Mouse (Mus musculus) embryonic facial prominence, embryonic 13.5 days (tissue): ENCODE results near the gene 4930402H24Rik. TPM values are rescaled to one million over a fixed set of nuclear protein-coding genes. Genes with fewer than 3 reads are reported as not detected.

Experiments used
- ATAC-seq: fragments of 200-750 bp; cut with Nextera tagmentation; 2 replicates; pipeline ENCODE4 v1.8.0; 2017; ENCODE audit warnings: low read depth; ENCODE audit not compliant: insufficient number of reproducible peaks, insufficient read depth, low FRiP score, low TSS enrichment
- H3K27ac ChIP-seq: fragments of 300-500 bp; sonication (generic); 2 replicates; pipeline ENCODE4 v1.5.1; 2015; ENCODE audit warnings: moderate library complexity, mild to moderate bottlenecking, inconsistent platforms
- H3K27me3 ChIP-seq: fragments of 300-500 bp; sonication (generic); 2 replicates; pipeline ENCODE4 v1.6.1; 2015; ENCODE audit warnings: mild to moderate bottlenecking, inconsistent platforms
- H3K36me3 ChIP-seq: fragments of 300-500 bp; sonication (generic); 2 replicates; pipeline ENCODE4 v1.6.1; 2015; ENCODE audit warnings: mild to moderate bottlenecking, inconsistent platforms
- H3K4me1 ChIP-seq: fragments of 300-500 bp; sonication (generic); 2 replicates; pipeline ENCODE4 v1.6.1; 2015; ENCODE audit warnings: inconsistent platforms
- H3K4me2 ChIP-seq: fragments of 300-500 bp; sonication (generic); 2 replicates; pipeline ENCODE4 v1.6.1; 2015; ENCODE audit warnings: moderate library complexity, mild to moderate bottlenecking, inconsistent platforms
- H3K4me3 ChIP-seq: fragments of 300-500 bp; sonication (generic); 2 replicates; pipeline ENCODE4 v1.5.1; 2015; ENCODE audit warnings: mild to moderate bottlenecking, inconsistent platforms
- H3K9ac ChIP-seq: fragments of 300-500 bp; sonication (generic); 2 replicates; pipeline ENCODE4 v1.6.1; 2015; ENCODE audit warnings: mild to moderate bottlenecking, inconsistent platforms
- H3K9me3 ChIP-seq: fragments of 300-500 bp; sonication (generic); 2 replicates; pipeline ENCODE4 v1.6.1; 2016; ENCODE audit warnings: inconsistent platforms
- WGBS: fragments of 180-500 bp; shearing (Covaris S2); methylation state at CpG from one replicate; pipeline ENCODE4 v1.1.7; 2015; ENCODE audit warnings: mixed read lengths; 5-methylcytosine and 5-hydroxymethylcytosine counted together
- polyA plus RNA-seq: library from polyadenylated mRNA; unstranded; fragments of >200 nt; fragmentation: Nextera tagmentation; extraction: Ambion mirVana; gene quantifications from 2 replicates; pipeline ENCODE4 v1.2.1, GENCODE M21; 2015

4930402H24Rik gene
- polyA plus RNA-seq, 1 experiment from 2014 or later: 43.2 TPM

DNA sequence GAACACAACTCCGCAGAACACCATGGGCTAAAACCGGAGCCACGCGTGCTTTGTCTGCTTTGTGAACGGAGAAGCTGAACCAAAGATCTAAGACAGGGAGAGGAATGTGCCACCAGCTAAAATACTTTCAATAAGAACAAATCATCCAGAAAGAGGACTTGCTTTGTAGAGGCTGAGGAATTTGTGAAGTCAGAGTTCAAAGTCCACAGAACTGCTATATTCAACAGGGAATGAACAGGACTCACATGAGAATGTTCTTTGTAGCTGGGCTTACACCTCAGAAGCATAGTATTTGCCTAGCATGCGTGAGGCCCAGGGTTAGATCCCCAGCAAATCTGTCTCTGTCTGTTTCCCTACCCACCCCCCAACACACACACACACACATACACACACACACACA is 145.3 kb downstream of the 4930402H24Rik start:
- 58% methylated on average over 6 of the region's 6 CpGs for WGBS
- H3K4me3 ChIP-seq: no peak overlapping the region
- no peaks in the 10 kb centered on the region for H3K27me3 ChIP-seq
- no peaks in the 10 kb centered on the region for H3K4me1 ChIP-seq
- H3K27ac ChIP-seq: no peak overlapping the region
- no peaks in the 10 kb centered on the region for H3K9me3 ChIP-seq
- no peak overlapping the region for H3K9ac ChIP-seq
- no peak for ATAC-seq
- peaks cover 62% of the 10 kb centered on the region for H3K36me3 ChIP-seq
- H3K4me2 ChIP-seq: no peak overlapping the region

DNA sequence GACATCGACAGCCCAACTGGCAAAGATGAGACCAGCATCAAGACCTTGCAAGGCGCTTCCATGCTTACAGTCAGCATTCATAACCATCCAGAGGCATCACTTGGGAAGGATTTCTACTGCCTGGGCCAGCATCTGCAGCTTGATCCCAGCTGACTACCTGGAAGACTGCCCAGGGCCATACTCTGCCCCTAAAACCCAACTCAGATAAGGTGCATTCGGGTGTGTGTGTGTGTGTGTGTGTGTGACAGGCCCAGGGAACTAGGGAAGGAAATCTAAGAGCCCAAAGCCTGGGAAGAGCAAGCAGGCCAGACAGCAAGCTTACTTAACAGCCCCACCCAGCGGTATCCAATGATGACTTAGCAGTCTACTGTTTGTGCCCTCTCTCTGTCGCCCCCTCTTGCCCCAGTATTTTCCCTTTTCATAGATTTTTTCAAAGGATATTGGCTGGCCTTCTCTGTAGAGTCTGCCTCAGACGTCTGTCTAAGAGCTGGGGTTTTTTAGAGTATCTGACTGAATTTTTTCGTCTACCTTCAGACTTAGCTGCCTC is 151.1 kb downstream of the 4930402H24Rik start:
- ATAC-seq: no peak
- Histone ChIP-seq H3K27ac (no peak overlapping the region), H3K4me2 (no peak overlapping the region), H3K4me1 (no peaks in the 10 kb centered on the region), H3K9me3 (no peaks in the 10 kb centered on the region), H3K9ac (no peak overlapping the region), H3K27me3 (no peaks in the 10 kb centered on the region), H3K4me3 (no peak overlapping the region), H3K36me3 (peaks cover 38% of the 10 kb centered on the region)
- 64% methylated on average over 7 of the region's 7 CpGs for WGBS

DNA sequence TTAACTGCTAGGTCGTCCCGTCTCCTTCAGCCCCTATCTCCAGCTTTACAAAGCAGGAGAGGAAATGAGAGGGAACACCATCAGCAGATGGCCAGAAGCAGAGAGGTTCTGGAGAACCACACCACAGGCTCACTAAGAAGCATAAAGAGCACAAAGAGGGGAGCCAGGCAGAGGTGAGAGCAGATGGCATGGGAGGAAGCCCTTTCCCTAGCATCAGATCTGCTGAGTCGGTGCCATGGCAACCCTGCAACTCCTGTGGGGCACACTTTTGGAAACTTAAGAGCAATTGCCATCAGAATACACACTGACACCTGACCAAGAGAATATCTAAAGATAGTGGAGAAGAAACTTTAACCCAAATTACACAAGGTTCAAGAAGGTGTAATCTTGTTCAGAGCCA is 151.6 kb downstream of the 4930402H24Rik start:
- no peaks in the 10 kb centered on the region for H3K9me3 ChIP-seq
- no peak overlapping the region for H3K9ac ChIP-seq
- H3K4me1 ChIP-seq: no peaks in the 10 kb centered on the region
- H3K27ac ChIP-seq: no peak overlapping the region
- peaks cover 38% of the 10 kb centered on the region for H3K36me3 ChIP-seq
- ATAC-seq: no peak
- H3K4me3 ChIP-seq: no peak overlapping the region
- 87% methylated on average over 3 of the region's 3 CpGs for WGBS
- H3K4me2 ChIP-seq: no peak overlapping the region
- no peaks in the 10 kb centered on the region for H3K27me3 ChIP-seq

DNA sequence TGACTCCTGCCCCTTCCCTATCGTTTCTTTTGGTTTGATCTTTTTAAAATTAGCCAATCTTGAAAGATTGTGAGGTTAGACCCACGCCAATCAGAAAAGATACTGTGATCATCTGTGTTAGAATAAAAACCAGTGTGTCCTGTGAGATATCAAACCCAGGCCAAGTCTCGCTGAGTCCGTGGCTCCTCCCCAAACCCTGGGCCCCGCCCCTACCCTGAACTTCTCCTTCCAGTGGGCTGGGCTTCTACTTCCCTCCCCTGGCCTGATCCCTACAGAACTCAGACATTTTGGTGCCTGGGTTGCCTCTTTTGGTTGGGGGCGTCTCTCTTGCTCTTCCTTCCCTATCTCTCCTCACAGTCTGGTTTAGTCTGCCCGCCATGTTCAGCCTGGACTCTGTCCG is 155.8 kb downstream of the 4930402H24Rik start:
- no peak for ATAC-seq
- Histone ChIP-seq H3K4me1 (no peaks in the 10 kb centered on the region), H3K9me3 (no peaks in the 10 kb centered on the region), H3K4me2 (no peak overlapping the region), H3K4me3 (no peak overlapping the region), H3K36me3 (peaks cover 54% of the 10 kb centered on the region), H3K9ac (no peak overlapping the region), H3K27ac (no peak overlapping the region), H3K27me3 (no peaks in the 10 kb centered on the region)
- WGBS: 52% methylated on average over 8 of the region's 8 CpGs

DNA sequence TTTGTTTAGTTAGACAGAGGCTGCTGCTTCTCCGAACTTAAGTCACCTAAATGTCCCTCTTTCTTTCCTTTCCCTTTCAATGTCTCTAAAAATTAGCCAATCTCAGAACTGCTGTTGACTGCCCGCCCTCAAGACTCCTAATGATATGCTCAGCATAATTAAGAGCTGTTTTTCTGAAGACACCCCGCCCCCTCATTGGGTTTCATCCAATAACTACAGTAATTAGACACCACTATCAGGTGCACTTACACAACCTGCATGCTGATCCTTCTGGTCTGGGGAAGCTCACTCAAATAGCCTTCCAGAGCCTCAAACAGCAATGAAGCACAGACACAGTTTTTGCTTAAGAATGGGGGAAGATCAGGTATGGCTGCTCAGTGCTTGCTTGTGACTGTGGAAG is 156.5 kb downstream of the 4930402H24Rik start:
- no peaks in the 10 kb centered on the region for H3K9me3 ChIP-seq
- ATAC-seq: no peak
- H3K36me3 ChIP-seq: peaks cover 54% of the 10 kb centered on the region
- H3K27ac ChIP-seq: no peak overlapping the region
- no peak overlapping the region for H3K4me2 ChIP-seq
- no peaks in the 10 kb centered on the region for H3K4me1 ChIP-seq
- no peaks in the 10 kb centered on the region for H3K27me3 ChIP-seq
- no peak overlapping the region for H3K4me3 ChIP-seq
- 70% methylated on average over 3 of the region's 3 CpGs for WGBS
- no peak overlapping the region for H3K9ac ChIP-seq

DNA sequence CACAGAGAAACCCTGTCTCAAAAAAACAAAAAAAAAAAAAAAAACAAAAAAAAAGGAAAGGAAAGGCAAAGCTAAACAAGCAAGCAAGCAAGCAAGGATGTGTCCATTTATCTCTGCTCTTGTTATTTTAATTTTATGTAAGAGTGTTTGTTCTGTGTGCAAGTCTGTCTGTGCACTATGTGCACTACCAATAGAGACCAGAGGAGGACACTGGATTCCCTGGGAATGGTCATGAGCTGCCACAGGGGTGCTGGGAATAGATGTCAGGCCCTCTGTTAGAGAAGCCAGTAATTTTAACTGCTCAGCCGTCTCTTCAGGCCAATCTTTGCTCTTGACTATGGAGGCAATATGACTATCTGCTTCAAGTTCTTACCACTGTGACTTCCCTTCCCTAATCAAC is 162.6 kb downstream of the 4930402H24Rik start:
- H3K4me3 ChIP-seq: no peak overlapping the region
- peaks cover 97% of the 10 kb centered on the region for H3K36me3 ChIP-seq
- WGBS: 97% methylated on average over 1 of the region's 1 CpGs

DNA sequence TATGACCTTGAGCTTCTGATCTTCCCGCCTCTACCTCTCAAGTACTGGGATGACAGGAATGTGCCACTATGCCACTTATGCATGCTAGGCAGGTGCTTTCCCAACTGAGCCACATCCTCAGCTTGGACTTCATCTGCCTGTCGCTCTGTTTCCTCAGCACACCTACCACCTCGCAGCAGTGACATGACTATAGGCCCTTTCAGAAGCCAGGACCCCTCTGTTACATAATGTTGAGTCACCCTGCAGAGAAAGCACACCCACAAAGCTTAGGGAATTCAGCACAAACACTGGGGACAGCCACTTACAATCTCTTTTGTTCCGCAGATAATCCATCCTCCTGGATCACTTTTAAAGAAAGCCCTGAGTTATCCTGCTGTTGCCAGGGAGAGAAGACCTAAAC is 166.1 kb downstream of the 4930402H24Rik start:
- H3K4me2 ChIP-seq: no peak overlapping the region
- no peaks in the 10 kb centered on the region for H3K4me1 ChIP-seq
- H3K4me3 ChIP-seq: no peak overlapping the region
- no peak for ATAC-seq
- H3K36me3 ChIP-seq: peaks cover 97% of the 10 kb centered on the region
- 42% methylated on average over 4 of the region's 4 CpGs for whole genome bisulfite sequencing
- H3K27me3 ChIP-seq: no peaks in the 10 kb centered on the region
- H3K27ac ChIP-seq: no peak overlapping the region
- no peak overlapping the region for H3K9ac ChIP-seq
- H3K9me3 ChIP-seq: peaks cover 4% of the 10 kb centered on the region; the same call in 1 of the 2 replicates

More for the DNA sequence above, 162.6 kb downstream of the 4930402H24Rik start:
- no peak overlapping the region for H3K27ac ChIP-seq
- no peak overlapping the region for H3K4me2 ChIP-seq
- H3K27me3 ChIP-seq: no peaks in the 10 kb centered on the region
- peaks cover 4% of the 10 kb centered on the region; the same call in 1 of the 2 replicates for H3K9me3 ChIP-seq
- H3K9ac ChIP-seq: no peak overlapping the region
- no peaks in the 10 kb centered on the region for H3K4me1 ChIP-seq
- no peak for ATAC-seq

DNA sequence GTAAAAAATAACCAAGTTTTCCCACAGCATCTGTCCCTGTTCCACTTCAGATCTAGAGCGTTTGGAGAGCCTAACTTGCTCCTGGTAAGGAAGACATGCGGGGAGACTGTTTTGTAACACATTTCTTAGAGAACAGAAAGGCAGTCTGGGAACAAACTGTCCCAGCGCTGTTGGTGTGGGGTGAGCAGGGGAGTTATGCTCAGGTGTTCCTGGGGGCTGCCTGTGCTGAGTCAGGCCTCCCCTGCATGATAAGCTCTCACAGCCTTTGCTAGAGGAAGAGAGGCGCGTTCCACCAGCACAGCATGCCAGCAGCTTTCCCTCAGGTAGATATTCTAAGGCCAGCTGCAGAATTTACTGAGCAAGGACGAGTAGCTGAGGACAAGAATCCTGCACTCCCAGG is 168.2 kb downstream of the 4930402H24Rik start:
- H3K4me3 ChIP-seq: no peak overlapping the region
- WGBS: 79% methylated on average over 6 of the region's 6 CpGs
- H3K27ac ChIP-seq: no peak overlapping the region
- no peaks in the 10 kb centered on the region for H3K27me3 ChIP-seq
- no peak for ATAC-seq
- H3K4me1 ChIP-seq: no peaks in the 10 kb centered on the region
- H3K36me3 ChIP-seq: peaks cover 89% of the 10 kb centered on the region
- H3K4me2 ChIP-seq: no peak overlapping the region
- H3K9me3 ChIP-seq: no peaks in the 10 kb centered on the region
- H3K9ac ChIP-seq: no peak overlapping the region

DNA sequence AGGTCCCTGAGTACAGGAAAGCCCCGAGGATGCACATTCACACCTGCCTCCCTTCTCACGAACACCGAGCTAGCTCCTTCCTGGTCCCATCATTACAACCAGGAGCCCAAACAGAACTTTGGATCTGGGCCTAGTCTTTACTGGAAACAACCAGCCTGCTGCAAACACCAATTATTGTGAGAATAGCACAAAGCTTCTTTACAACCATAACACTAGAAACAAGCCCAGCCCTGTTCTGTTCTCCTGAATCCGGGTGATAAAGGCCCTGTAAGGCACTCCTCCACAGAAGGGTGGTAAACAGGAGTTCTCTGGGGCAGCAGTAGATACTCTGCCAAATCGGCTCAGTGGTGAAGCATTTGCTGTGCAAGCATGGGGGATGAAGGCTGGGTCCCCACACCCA is 170.9 kb downstream of the 4930402H24Rik start:
- Histone ChIP-seq H3K27me3 (no peaks in the 10 kb centered on the region), H3K36me3 (peaks cover 88% of the 10 kb centered on the region), H3K4me1 (no peaks in the 10 kb centered on the region), H3K4me2 (no peak overlapping the region), H3K9me3 (no peaks in the 10 kb centered on the region), H3K27ac (no peak overlapping the region), H3K9ac (no peak overlapping the region), H3K4me3 (no peak overlapping the region)
- WGBS: 81% methylated on average over 5 of the region's 5 CpGs
- ATAC-seq: no peak

DNA sequence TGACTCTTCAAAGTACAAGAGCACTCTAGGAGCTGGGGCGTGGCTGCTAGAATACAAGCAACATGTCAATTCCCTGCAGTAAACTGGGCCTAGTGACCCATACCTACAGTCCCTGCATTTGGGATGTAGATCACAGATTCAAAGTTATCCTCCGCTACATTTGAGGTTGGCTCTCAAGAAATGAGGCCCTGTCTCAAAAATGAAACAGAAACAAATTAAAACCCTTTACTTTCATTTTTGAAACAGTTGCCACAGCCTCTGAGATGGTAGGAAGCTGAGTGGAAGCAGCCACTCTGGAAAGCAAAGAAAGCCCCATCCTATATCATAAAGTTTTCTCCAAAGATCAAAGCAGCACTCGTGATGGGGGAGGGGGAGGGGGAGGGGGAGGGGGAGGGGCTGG is 172.8 kb downstream of the 4930402H24Rik start:
- Histone ChIP-seq H3K9me3 (no peaks in the 10 kb centered on the region), H3K27ac (no peak overlapping the region)
- ATAC-seq: no peak

DNA sequence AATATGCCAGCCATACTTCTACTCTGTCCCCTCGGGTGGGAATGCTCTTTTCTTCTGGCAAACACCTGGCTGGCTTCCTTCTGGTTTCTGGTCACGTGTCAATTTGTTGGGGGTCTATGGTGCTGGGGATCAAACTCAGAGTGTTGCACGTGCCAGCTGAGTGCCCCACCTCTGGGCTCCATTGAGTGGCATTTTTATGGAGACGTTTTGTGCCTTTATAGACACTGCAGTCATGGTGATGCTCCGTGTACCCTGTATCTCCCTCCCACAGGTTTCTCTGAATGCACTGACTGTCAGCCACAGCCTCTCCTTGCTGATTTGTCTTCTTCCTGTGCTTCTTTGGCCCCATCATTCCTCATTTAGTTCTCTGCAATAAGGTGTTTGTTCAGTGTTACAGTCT is 174.4 kb downstream of the 4930402H24Rik start:
- 70% methylated on average over 5 of the region's 5 CpGs for WGBS
- ATAC-seq: no peak
- H3K4me1 ChIP-seq: no peaks in the 10 kb centered on the region
- H3K4me2 ChIP-seq: no peak overlapping the region
- H3K9ac ChIP-seq: no peak overlapping the region
- peaks cover 89% of the 10 kb centered on the region for H3K36me3 ChIP-seq
- no peaks in the 10 kb centered on the region for H3K9me3 ChIP-seq
- no peaks in the 10 kb centered on the region for H3K27me3 ChIP-seq
- H3K27ac ChIP-seq: no peak overlapping the region
- no peak overlapping the region for H3K4me3 ChIP-seq

More for the DNA sequence above, 172.8 kb downstream of the 4930402H24Rik start:
- no peak overlapping the region for H3K4me2 ChIP-seq
- H3K36me3 ChIP-seq: peaks cover 89% of the 10 kb centered on the region
- no peaks in the 10 kb centered on the region for H3K4me1 ChIP-seq
- H3K4me3 ChIP-seq: no peak overlapping the region
- H3K27me3 ChIP-seq: no peaks in the 10 kb centered on the region
- H3K9ac ChIP-seq: no peak overlapping the region
- 91% methylated on average over 2 of the region's 3 CpGs for WGBS

DNA sequence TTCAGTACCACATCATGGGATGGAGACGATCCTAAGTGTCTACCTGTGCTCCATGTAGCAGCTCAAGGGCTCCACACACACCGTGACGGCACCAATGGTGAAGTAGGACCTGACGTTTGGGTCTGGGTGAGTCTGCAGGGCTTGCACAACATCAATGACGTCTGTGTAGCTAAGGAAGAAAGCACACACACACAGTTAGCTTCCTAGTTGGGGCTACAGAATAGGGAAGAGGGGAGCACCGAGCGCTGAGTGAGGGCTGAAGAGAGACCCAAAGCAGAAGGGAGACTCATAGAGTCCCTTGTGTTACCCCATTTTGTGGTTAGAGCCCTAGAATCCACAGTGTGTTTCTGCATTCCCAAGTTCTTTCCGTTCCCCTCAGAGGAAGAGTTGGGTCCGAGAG is 175.5 kb downstream of the 4930402H24Rik start:
- Histone ChIP-seq H3K27me3 (no peaks in the 10 kb centered on the region), H3K36me3 (peaks cover 89% of the 10 kb centered on the region), H3K9ac (no peak overlapping the region), H3K4me2 (no peak overlapping the region), H3K27ac (no peak overlapping the region), H3K4me3 (no peak overlapping the region), H3K4me1 (no peaks in the 10 kb centered on the region), H3K9me3 (no peaks in the 10 kb centered on the region)
- WGBS: 86% methylated on average over 9 of the region's 9 CpGs
- no peak for ATAC-seq
